ENCODE assay signal across 21 mouse cellular contexts in genomic region chr1:192269911-192270310, GRCm38 (mm10).
A peak's percentile ranks its signal among the peaks of the same experiment; 100 is the strongest.
DNase-seq lines count a peak whose midpoint lies in the region; ATAC-seq lines count a peak whose summit lies in the region.
"Had no signal": no experiment of that assay in that cellular context is flagged by ENCODE, and none has a peak within 500 bp of the region (broad histone marks: within the 10 kb centered on the region; RNA-seq: fewer than 3 reads in every experiment).

No protein-coding gene starts in this region.

- no peaks in the 10 kb centered on the region for H3K27me3 ChIP-seq in intestine, embryonic 14.5 days (replicated peaks; ENCODE audit: control insufficient read depth, insufficient read depth, low read length)
- H3K27me3 ChIP-seq: embryonic facial prominence, embryonic 13.5 days; forebrain, embryonic 12.5 days; hindbrain, embryonic 12.5 days had no signal

- peak; percentile 47 for DNase-seq in left cerebral cortex, adult 11 months (ENCODE audit: low spot score)
- no peak for DNase-seq in left cerebral cortex, adult 8-10 months (ENCODE audit: low spot score in 2 of 2)
- DNase-seq in brain, adult 2 months (ENCODE audit: low read depth, low spot score), result peak; percentile 67
- no peak for DNase-seq in intestine, embryonic 14.5 days (ENCODE audit: low spot score)
- DNase-seq in telencephalon, adult 2 months (ENCODE audit: low read depth, low spot score), result peak; percentile 66
- no peak for DNase-seq in thymus, postnatal 0 days (ENCODE audit: low spot score)
- DNase-seq: adrenal gland, adult 2 months; adrenal gland, postnatal 25 days; cerebellum, adult 11-12 months; cerebellum, adult 9-10 months; cerebellum, postnatal 25 days; gastrocnemius, adult 2 months; gastrocnemius, postnatal 25 days; heart, postnatal 10 days; heart, postnatal 4 days had no signal

- H3K4me3 ChIP-seq in intestine, embryonic 14.5 days (ENCODE audit: low read depth, low read length), result no peak overlapping the region
- H3K4me3 ChIP-seq: embryonic facial prominence, embryonic 13.5 days; forebrain, embryonic 12.5 days; gastrocnemius, adult 2 months; heart, embryonic 10.5 days; hindbrain, embryonic 12.5 days had no signal

- WGBS in intestine, embryonic 14.5 days, result 67% methylated on average over 9 of the region's 9 CpGs

- ATAC-seq in intestine, embryonic 14.5 days (replicated peaks; ENCODE audit: low FRiP score, low TSS enrichment, low read depth), result no peak
- ATAC-seq: forebrain, embryonic 16.5 days; hindbrain, embryonic 16.5 days had no signal

- H3K4me1 ChIP-seq in intestine, embryonic 14.5 days (replicated peaks; ENCODE audit: control insufficient read depth, insufficient read depth, low read length), result no peaks in the 10 kb centered on the region
- H3K4me1 ChIP-seq: forebrain, embryonic 12.5 days; heart, embryonic 10.5 days; hindbrain, embryonic 12.5 days had no signal

- peak overlapping the region; percentile 33; the same call in 1 of the 2 replicates for H3K27ac ChIP-seq in intestine, embryonic 14.5 days (ENCODE audit: low read depth)
- H3K27ac ChIP-seq: embryonic facial prominence, embryonic 13.5 days; forebrain, embryonic 12.5 days; gastrocnemius, adult 2 months; heart, embryonic 10.5 days; hindbrain, embryonic 12.5 days had no signal

- H3K4me2 ChIP-seq in intestine, embryonic 14.5 days (ENCODE audit: low read length), result no peak overlapping the region
- H3K4me2 ChIP-seq: embryonic facial prominence, embryonic 13.5 days; forebrain, embryonic 12.5 days; hindbrain, embryonic 12.5 days had no signal

- H3K9ac ChIP-seq in intestine, embryonic 14.5 days (ENCODE audit: low read length), result no peak overlapping the region
- H3K9ac ChIP-seq: embryonic facial prominence, embryonic 13.5 days; forebrain, embryonic 12.5 days; hindbrain, embryonic 12.5 days had no signal

- no peaks in the 10 kb centered on the region for H3K9me3 ChIP-seq in intestine, embryonic 14.5 days (ENCODE audit: control insufficient read depth, low read length)
- H3K9me3 ChIP-seq: embryonic facial prominence, embryonic 13.5 days; forebrain, embryonic 12.5 days; heart, embryonic 10.5 days; hindbrain, embryonic 12.5 days had no signal

- no peaks in the 10 kb centered on the region for H3K36me3 ChIP-seq in intestine, embryonic 14.5 days (ENCODE audit: control insufficient read depth, insufficient read depth, low read length)
- H3K36me3 ChIP-seq: embryonic facial prominence, embryonic 13.5 days; forebrain, embryonic 12.5 days; heart, embryonic 10.5 days; hindbrain, embryonic 12.5 days had no signal

Comparison
In these comparisons a context has a peak if more than half of its experiments do, and no peak if none do; other contexts are left out.
1. DNase-seq: peak in left cerebral cortex, adult 11 months (single experiment), brain, adult 2 months (single experiment) and telencephalon, adult 2 months (single experiment); none in left cerebral cortex, adult 8-10 months (0 of 2), intestine, embryonic 14.5 days (single experiment) and thymus, postnatal 0 days (single experiment).